Mouse (Mus musculus): ENCODE measurements around the gene Lclat1. TPM values are rescaled to one million over a fixed set of nuclear protein-coding genes. Genes with fewer than 3 reads are reported as not detected.

Gene Lclat1
- total RNA-seq, 2 experiments from 2014 or later: 4.2 TPM

- ATAC-seq (replicated peaks; ENCODE audit: low FRiP score, poor library complexity, severe bottlenecking): no peak
These were observed 86.4 kb downstream of the Lclat1 start for GRCm38 (mm10) chr17:73194146-73194545.

GRCm38 (mm10) chr17:73194575-73194974, 86.8 kb downstream of the Lclat1 start:
- ATAC-seq (replicated peaks; ENCODE audit: low FRiP score, poor library complexity, severe bottlenecking): no peak

- ATAC-seq (replicated peaks; ENCODE audit: low FRiP score, poor library complexity, severe bottlenecking): no peak
These were observed 87.4 kb downstream of the Lclat1 start for GRCm38 (mm10) chr17:73195074-73195723.

GRCm38 (mm10) chr17:73196139-73196538, 88.4 kb downstream of the Lclat1 start:
- ATAC-seq (replicated peaks; ENCODE audit: low FRiP score, poor library complexity, severe bottlenecking): no peak

GRCm38 (mm10) chr17:73197724-73198123, 89.9 kb downstream of the Lclat1 start:
- ATAC-seq (replicated peaks; ENCODE audit: low FRiP score, poor library complexity, severe bottlenecking): no peak

- no peak for ATAC-seq (replicated peaks; ENCODE audit: low FRiP score, poor library complexity, severe bottlenecking)
These were observed 91.6 kb downstream of the Lclat1 start for GRCm38 (mm10) chr17:73199387-73199786.

GRCm38 (mm10) chr17:73200380-73200779, 92.6 kb downstream of the Lclat1 start:
- no peak for ATAC-seq (replicated peaks; ENCODE audit: low FRiP score, poor library complexity, severe bottlenecking)

GRCm38 (mm10) chr17:73203642-73204332, 96.0 kb downstream of the Lclat1 start:
- ATAC-seq (replicated peaks; ENCODE audit: low FRiP score, poor library complexity, severe bottlenecking): no peak

- no peak for ATAC-seq (replicated peaks; ENCODE audit: low FRiP score, poor library complexity, severe bottlenecking)
These were observed 103.3 kb downstream of the Lclat1 start for GRCm38 (mm10) chr17:73210960-73211531.

GRCm38 (mm10) chr17:73212754-73213153, 105.0 kb downstream of the Lclat1 start:
- no peak for ATAC-seq (replicated peaks; ENCODE audit: low FRiP score, poor library complexity, severe bottlenecking)

GRCm38 (mm10) chr17:73213187-73213586, 105.4 kb downstream of the Lclat1 start:
- ATAC-seq (replicated peaks; ENCODE audit: low FRiP score, poor library complexity, severe bottlenecking): no peak

- ATAC-seq (replicated peaks; ENCODE audit: low FRiP score, poor library complexity, severe bottlenecking): no peak
These were observed 105.9 kb downstream of the Lclat1 start for GRCm38 (mm10) chr17:73213677-73214076.

- ATAC-seq (replicated peaks; ENCODE audit: low FRiP score, poor library complexity, severe bottlenecking): no peak
These were observed 109.5 kb downstream of the Lclat1 start for GRCm38 (mm10) chr17:73217274-73217673.

DNA sequence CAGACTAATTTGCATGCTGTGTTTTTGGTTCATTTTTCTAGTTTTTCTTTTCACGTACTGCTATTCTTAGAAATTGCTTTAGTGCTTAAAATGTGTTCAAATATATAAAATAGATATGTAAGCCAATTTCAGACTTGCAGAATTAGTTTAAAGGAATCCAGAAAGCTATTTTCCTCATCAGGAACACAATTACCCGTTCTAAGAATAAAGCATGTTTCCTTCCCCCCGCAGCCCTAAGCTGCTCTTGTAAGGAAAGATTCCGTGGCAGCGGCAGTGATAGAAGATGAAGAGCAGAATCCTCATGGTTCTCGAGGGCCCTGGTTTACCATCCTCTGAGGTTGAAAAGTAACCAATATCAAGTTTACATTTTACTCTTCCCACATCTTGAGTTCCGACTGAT, 113.0 kb downstream of the Lclat1 start:
- ATAC-seq (replicated peaks; ENCODE audit: low FRiP score, poor library complexity, severe bottlenecking): no peak

DNA sequence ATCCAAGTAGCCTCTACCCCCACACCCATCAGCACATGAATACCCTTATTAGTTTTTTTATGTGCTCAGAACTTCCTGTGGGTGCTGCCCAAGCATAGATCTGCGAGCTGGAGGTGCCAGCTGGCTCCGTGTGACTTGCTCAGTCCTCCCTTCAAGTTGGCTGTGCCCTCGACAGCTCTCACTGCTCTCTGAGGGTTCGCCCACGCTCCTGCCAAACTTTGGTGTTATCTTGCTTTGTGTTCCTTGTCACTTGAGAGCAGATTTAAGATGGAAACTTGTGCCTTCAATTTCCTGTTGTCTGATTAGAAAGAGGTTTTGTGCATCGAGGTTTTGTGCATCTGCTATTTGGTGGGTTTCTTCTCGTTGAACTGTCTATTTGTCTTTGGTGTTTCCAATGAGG, 114.3 kb downstream of the Lclat1 start:
- ATAC-seq (replicated peaks; ENCODE audit: low FRiP score, poor library complexity, severe bottlenecking): no peak

GRCm38 (mm10) chr17:73225442-73225841, 117.7 kb downstream of the Lclat1 start:
- no peak for ATAC-seq (replicated peaks; ENCODE audit: low FRiP score, poor library complexity, severe bottlenecking)

DNA sequence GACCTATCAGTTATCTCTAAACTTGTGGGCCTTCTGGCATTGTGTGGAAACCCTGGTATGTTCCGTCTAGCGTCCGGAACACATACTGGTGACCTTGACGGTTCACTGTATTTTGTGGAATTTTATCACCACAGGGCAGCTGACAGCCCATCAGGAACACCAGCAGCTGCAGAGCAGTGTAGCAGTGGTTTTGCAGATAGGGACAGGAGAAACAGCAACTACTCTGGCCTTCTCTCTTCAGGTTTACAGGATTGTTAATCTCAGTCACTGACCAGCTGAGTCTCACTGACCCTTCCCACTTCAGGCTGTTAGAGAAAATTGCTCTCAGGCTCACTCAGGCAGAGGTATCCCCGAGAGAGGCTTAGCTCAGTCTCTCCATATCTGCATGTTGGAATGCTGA, 118.2 kb downstream of the Lclat1 start:
- ATAC-seq (replicated peaks; ENCODE audit: low FRiP score, poor library complexity, severe bottlenecking): no peak

GRCm38 (mm10) chr17:73226595-73226994, 118.8 kb downstream of the Lclat1 start:
- ATAC-seq (replicated peaks; ENCODE audit: low FRiP score, poor library complexity, severe bottlenecking): no peak

DNA sequence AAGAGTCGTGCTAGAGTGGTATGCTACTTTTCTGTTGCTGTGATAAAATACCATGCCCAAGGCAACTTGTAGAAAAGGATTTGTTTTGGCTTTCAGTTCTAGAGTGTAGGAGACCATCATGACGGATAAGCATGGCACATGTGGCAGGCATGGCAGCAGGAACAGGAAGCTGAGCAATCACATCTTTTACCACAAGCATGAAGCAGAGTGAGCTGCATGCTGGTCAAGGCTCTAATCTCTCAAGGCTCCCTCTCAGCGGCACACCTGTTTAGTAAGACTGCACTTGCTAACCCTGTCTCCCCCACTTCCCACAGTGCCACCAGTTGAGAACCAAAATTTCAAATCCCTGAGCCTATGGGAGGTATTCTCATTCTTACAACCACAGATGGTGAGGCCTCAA, 119.6 kb downstream of the Lclat1 start:
- ATAC-seq (replicated peaks; ENCODE audit: low FRiP score, poor library complexity, severe bottlenecking): no peak

GRCm38 (mm10) chr17:73229445-73230155, 121.8 kb downstream of the Lclat1 start:
- no peak for ATAC-seq (replicated peaks; ENCODE audit: low FRiP score, poor library complexity, severe bottlenecking)

Measured in erythroid progenitor cell, adult 5-6 weeks (primary cell).